Mouse (Mus musculus) embryonic fibroblast, embryonic 13.5 days (primary cell): ENCODE results near the gene Cd248. TPM values are rescaled to one million over a fixed set of nuclear protein-coding genes. Genes with fewer than 3 reads are reported as not detected.
"Not testable (repeated sequence)": the region's sequence is repeated elsewhere in the genome, so short reads cannot be mapped to it uniquely, and the experiment has no call there.

Source experiments
- H3K27ac ChIP-seq: 2 replicates; pipeline ENCODE4 v1.5.1; 2012; ENCODE audit warnings: low read length, control low read depth, inconsistent platforms; ENCODE audit not compliant: insufficient read depth
- H3K4me1 ChIP-seq: 2 replicates; pipeline ENCODE4 v1.6.1; 2011; ENCODE audit warnings: low read length; ENCODE audit not compliant: control insufficient read depth, insufficient read depth
- H3K4me3 ChIP-seq: 2 replicates; pipeline ENCODE4 v1.5.1; 2011; ENCODE audit warnings: mild to moderate bottlenecking, control low read depth, low read length; ENCODE audit not compliant: insufficient read depth
- CTCF ChIP-seq: IDR thresholded peaks from 2 replicates; pipeline ENCODE4 v1.5.1; 2011; ENCODE audit warnings: mild to moderate bottlenecking, control low read depth, low read length, moderate library complexity, borderline replicate concordance; ENCODE audit not compliant: insufficient read depth
- POLR2A ChIP-seq: IDR thresholded peaks from 2 replicates; pipeline ENCODE4 v1.6.1; 2011; ENCODE audit warnings: low read depth, mild to moderate bottlenecking, control low read depth, low read length, moderate library complexity
- polyA plus RNA-seq: library from polyadenylated mRNA; stranded (reverse); fragments of >200 nt; gene quantifications from 2 replicates; pipeline ENCODE4 v1.2.4, GENCODE M21; 2011; ENCODE audit warnings: low read depth; ENCODE audit not compliant: missing spikeins, insufficient read length

The Cd248 gene
- polyA plus RNA-seq, 1 experiment, result 202 TPM

GRCm38 (mm10) chr19:5073028-5073427, 5.2 kb downstream of the Cd248 start:
- Histone ChIP-seq H3K4me3 (peak overlapping the region; percentile 46), H3K4me1 (no peaks in the 10 kb centered on the region; the same call in 1 of the 2 replicates), H3K27ac (peak overlapping the region; percentile 98)
- TF ChIP-seq POLR2A (no peak; the same call in 1 of the 2 replicates), CTCF (peak; percentile 45; the same call in 1 of the 2 replicates)

- Histone ChIP-seq H3K4me3 (no peak overlapping the region), H3K27ac (0 out of 2 replicates have a peak overlapping the region, but pooled peaks have one; percentile 23), H3K4me1 (no peaks in the 10 kb centered on the region; the same call in 1 of the 2 replicates)
- TF ChIP-seq CTCF, result no peak
- TF ChIP-seq POLR2A, result no peak
Observed at GRCm38 (mm10) chr19:5073518-5073917, 5.6 kb downstream of the Cd248 start.

DNA sequence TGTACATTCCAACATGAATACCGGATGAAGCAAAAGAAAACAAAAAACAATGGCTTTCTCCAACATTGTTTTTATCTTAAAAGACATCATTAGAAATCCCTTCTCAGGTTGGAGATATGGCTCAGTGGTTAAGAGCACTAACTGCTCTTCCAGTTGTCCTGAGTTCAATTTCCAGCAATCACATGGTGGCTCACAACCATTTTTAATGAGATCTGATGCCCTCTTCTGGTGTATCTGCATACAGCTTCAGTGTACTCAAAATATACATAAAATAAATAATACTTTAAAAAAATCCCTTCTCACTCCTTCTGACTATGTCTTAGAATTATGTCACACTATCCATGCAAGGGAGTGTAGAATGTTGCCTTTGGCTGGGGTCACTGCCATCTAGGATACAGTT, 11.4 kb downstream of the Cd248 start:
- H3K27ac ChIP-seq, result no peak overlapping the region
- H3K4me1 ChIP-seq, result no peaks in the 10 kb centered on the region
- no peak overlapping the region for H3K4me3 ChIP-seq
- TF ChIP-seq POLR2A, result no peak
- TF ChIP-seq CTCF, result no peak

DNA sequence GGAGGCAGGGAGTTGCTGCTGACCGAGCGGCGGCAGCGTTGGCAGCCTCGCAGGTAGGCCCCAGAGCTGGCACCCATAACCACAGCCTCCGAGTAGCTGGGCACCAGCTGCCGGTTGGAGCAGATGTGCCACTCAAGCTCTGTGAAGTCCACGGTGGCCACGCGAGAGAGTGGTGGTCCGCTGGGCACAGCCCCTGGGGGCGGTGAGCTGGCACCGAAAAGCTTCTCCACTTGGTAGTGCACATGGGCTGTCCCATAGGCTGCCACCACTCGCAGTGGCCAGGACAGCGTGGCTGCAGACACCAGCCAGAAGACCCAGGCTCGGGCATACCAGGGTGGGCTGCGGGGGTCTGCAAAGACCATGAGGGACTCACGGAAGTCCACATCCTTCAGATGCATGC, 14.1 kb downstream of the Cd248 start:
- TF ChIP-seq CTCF (no peak), POLR2A (no peak)
- Histone ChIP-seq H3K27ac (no peak overlapping the region), H3K4me3 (no peak overlapping the region), H3K4me1 (no peaks in the 10 kb centered on the region)

DNA sequence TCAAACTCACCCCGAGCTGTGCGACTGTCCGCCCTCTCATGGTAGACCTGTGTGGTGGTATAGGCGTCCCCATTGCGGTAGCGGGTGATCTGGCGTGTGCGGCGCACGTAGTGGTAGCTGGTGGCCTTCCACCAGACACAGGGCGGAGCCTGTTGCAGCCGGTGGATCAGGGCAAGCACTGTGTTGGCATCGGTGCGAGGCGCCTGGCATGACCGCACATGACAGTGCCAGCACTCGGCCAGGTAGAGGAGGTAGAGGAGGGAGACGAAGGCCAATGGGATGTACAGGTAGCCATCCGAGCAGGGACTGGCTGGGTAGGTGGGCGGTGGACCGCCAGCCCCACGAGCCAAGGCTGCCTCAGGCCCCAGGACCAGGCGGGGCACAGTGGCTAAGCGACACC, 14.7 kb downstream of the Cd248 start:
- Histone ChIP-seq H3K4me1 (no peaks in the 10 kb centered on the region), H3K27ac (no peak overlapping the region), H3K4me3 (no peak overlapping the region)
- no peak for TF ChIP-seq POLR2A
- TF ChIP-seq CTCF, result no peak

- no peak for TF ChIP-seq POLR2A
- TF ChIP-seq CTCF, result no peak
- Histone ChIP-seq H3K4me3 (no peak overlapping the region), H3K27ac (no peak overlapping the region), H3K4me1 (no peaks in the 10 kb centered on the region)
Observed at GRCm38 (mm10) chr19:5083961-5084833, 16.3 kb downstream of the Cd248 start.

- H3K27ac ChIP-seq, result no peak overlapping the region
- no peaks in the 10 kb centered on the region for H3K4me1 ChIP-seq
- peak overlapping the region; percentile 34 for H3K4me3 ChIP-seq
- TF ChIP-seq POLR2A (no peak), CTCF (no peak)
Observed at GRCm38 (mm10) chr19:5084834-5085144, 16.9 kb downstream of the Cd248 start.

DNA sequence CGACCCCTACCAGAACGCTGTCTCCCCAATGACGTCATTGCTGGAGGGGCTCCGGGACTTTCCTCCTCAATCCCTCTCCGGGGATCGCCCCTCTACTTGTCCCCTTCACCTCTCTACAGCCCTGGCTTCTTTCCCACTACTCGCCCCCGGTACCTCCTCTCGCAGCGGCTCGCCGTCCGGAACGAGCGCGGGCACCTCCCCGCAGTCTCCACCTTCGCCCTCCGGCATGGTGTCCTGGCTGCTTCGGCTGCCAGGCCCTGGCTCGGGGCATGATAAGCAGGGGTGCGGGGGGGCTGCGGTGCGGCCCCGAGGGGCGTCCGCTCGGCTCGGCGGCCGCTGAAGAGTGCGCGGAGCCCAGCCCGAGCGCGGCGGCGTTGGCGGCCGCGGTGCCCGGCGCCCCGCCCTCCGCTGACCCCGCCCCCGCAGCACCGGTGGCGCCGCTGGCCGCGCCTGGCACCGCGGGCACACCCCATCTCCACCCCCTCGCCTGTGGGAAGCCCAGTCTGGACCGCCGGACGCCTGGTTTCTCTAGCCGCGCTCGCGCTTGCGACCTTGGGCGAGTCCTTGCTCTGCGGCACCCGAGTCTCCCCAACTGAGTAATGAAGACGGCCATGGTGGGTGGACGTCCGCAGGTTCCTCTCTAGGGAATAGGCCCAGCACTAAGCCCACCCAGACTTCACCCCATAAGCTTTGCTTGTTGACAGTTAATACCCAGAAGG, 17.4 kb downstream of the Cd248 start, which contains the start of gene Tmem151a:
Gene Tmem151a, minus strand, starts transcription at position 387 of the 719 bp plus-strand sequence.
- peak within 1 kb of the TSS; percentile 34 for H3K4me3 ChIP-seq
- no peak within 1 kb of the TSS for H3K27ac ChIP-seq
- TF ChIP-seq CTCF (no peak), POLR2A (no peak)
- H3K4me1 ChIP-seq, result no peaks in the 10 kb centered on the region

- H3K27ac ChIP-seq, H3K4me1 ChIP-seq, H3K4me3 ChIP-seq: not testable (repeated sequence)
Observed at GRCm38 (mm10) chr19:5086533-5086932, 18.7 kb downstream of the Cd248 start.
